Mouse (Mus musculus): Measurements from ENCODE around the gene Slc1a2.

GRCm38 (mm10) chr2:102751846-102752245, 93.4 kb downstream of the Slc1a2 start:
- TF ChIP-seq CTCF (IDR thresholded peaks at IDR 0.05; ENCODE audit: low read depth, low read length) (no peak), GATA1 (IDR thresholded peaks at IDR 0.05; ENCODE audit: borderline replicate concordance, low read length) (no peak), TAL1 (conservative IDR thresholded peaks at IDR 0.05; ENCODE audit: low read depth, low read length) (no peak)
